ENCODE assay signal across 8 mouse cellular contexts in genomic region chr5:142424627-142425349, GRCm38 (mm10). TPM values are rescaled to one million over a fixed set of nuclear protein-coding genes. Genes with fewer than 3 reads are reported as not detected.
DNase-seq lines count a peak whose midpoint lies in the region; ATAC-seq and TF ChIP-seq lines count a peak whose summit lies in the region.

No protein-coding gene starts in this region.

- peak overlapping the region; percentile 91 for H3K27ac ChIP-seq in brown adipose tissue, adult 24 weeks (replicated peaks; ENCODE audit: low read depth, low read length)
- H3K27ac ChIP-seq in forebrain, postnatal 0 days (ENCODE audit: low read depth, low read length), result peak overlapping the region; percentile 9; the same call in 1 of the 2 replicates
- H3K27ac ChIP-seq in hindbrain, embryonic 11.5 days (ENCODE audit: low read depth, low read length), result peak overlapping the region; percentile 14; the same call in 1 of the 2 replicates
- peak overlapping the region; percentile 75 for H3K27ac ChIP-seq in limb, embryonic 14.5 days (replicated peaks; ENCODE audit: low read depth, low read length)
- peak overlapping the region; percentile 56; the same call in 1 of the 2 replicates for H3K27ac ChIP-seq in midbrain, embryonic 13.5 days

- WGBS in forebrain, postnatal 0 days, result 59% methylated on average over 13 of the region's 13 CpGs
- WGBS in hindbrain, embryonic 11.5 days, result 78% methylated on average over 13 of the region's 13 CpGs
- WGBS in limb, embryonic 14.5 days, result 61% methylated on average over 13 of the region's 13 CpGs
- WGBS in midbrain, embryonic 13.5 days, result 84% methylated on average over 13 of the region's 13 CpGs

- peaks cover 39% of the 10 kb centered on the region for H3K4me1 ChIP-seq in G1E (ENCODE audit: insufficient read depth, low read depth, low read length)
- peaks cover 45% of the 10 kb centered on the region for H3K4me1 ChIP-seq in brown adipose tissue, adult 24 weeks (ENCODE audit: control insufficient read depth, insufficient read depth, insufficient read length, low read length)
- H3K4me1 ChIP-seq in forebrain, postnatal 0 days (ENCODE audit: insufficient read depth), result peaks cover 9% of the 10 kb centered on the region; the same call in 1 of the 2 replicates
- H3K4me1 ChIP-seq in hindbrain, embryonic 11.5 days (replicated peaks; ENCODE audit: control insufficient read depth, insufficient read depth, low read length), result no peaks in the 10 kb centered on the region
- H3K4me1 ChIP-seq in limb, embryonic 14.5 days (ENCODE audit: control insufficient read depth, insufficient read depth, low read length), result peaks cover 10% of the 10 kb centered on the region; the same call in 1 of the 2 replicates
- peaks cover 57% of the 10 kb centered on the region for H3K4me1 ChIP-seq in midbrain, embryonic 13.5 days (replicated peaks)

- peak; percentile 42; the same call in 1 of the 2 replicates for ATAC-seq in G1E (ENCODE audit: extremely low read depth, insufficient number of reproducible peaks, low FRiP score, poor library complexity, severe bottlenecking)
- ATAC-seq in forebrain, postnatal 0 days, result peak; percentile 66
- ATAC-seq in hindbrain, embryonic 11.5 days (ENCODE audit: low FRiP score), result no peak
- no peak for ATAC-seq in limb, embryonic 14.5 days (ENCODE audit: low FRiP score, low read depth)
- no peak for ATAC-seq in midbrain, embryonic 13.5 days

- H3K9ac ChIP-seq in forebrain, postnatal 0 days, result no peak overlapping the region
- H3K9ac ChIP-seq in hindbrain, embryonic 11.5 days (ENCODE audit: low read depth, low read length), result no peak overlapping the region
- peak overlapping the region; percentile 36 for H3K9ac ChIP-seq in limb, embryonic 14.5 days (ENCODE audit: low read depth, low read length, severe bottlenecking)
- 0 out of 2 replicates have a peak overlapping the region, but pooled peaks have one; percentile 14 for H3K9ac ChIP-seq in midbrain, embryonic 13.5 days (replicated peaks)

- TF ChIP-seq CTCF in G1E (IDR thresholded peaks at IDR 0.05; ENCODE audit: low read depth, low read length), result no peak
- TF ChIP-seq CTCF in forebrain, postnatal 0 days (IDR thresholded peaks at IDR 0.05; ENCODE audit: low read depth), result no peak

- peaks cover 89% of the 10 kb centered on the region for H3K36me3 ChIP-seq in G1E (replicated peaks)
- H3K36me3 ChIP-seq in forebrain, postnatal 0 days (ENCODE audit: insufficient read depth), result peaks cover 5% of the 10 kb centered on the region; the same call in 1 of the 2 replicates
- no peaks in the 10 kb centered on the region for H3K36me3 ChIP-seq in hindbrain, embryonic 11.5 days (ENCODE audit: control insufficient read depth, insufficient read depth, low read length)
- peaks cover 27% of the 10 kb centered on the region for H3K36me3 ChIP-seq in limb, embryonic 14.5 days (ENCODE audit: control insufficient read depth, insufficient read depth, low read length)
- peaks cover 17% of the 10 kb centered on the region for H3K36me3 ChIP-seq in midbrain, embryonic 13.5 days

- H3K4me2 ChIP-seq in forebrain, postnatal 0 days (ENCODE audit: low read depth), result no peak overlapping the region
- no peak overlapping the region for H3K4me2 ChIP-seq in hindbrain, embryonic 11.5 days (replicated peaks; ENCODE audit: low read depth, low read length)
- H3K4me2 ChIP-seq in limb, embryonic 14.5 days (replicated peaks; ENCODE audit: low read depth, low read length, severe bottlenecking), result no peak overlapping the region
- no peak overlapping the region for H3K4me2 ChIP-seq in midbrain, embryonic 13.5 days (replicated peaks)

- no peaks in the 10 kb centered on the region for H3K27me3 ChIP-seq in G1E (ENCODE audit: insufficient read depth, low read length)
- no peaks in the 10 kb centered on the region for H3K27me3 ChIP-seq in forebrain, postnatal 0 days (ENCODE audit: insufficient read depth, low read length)
- H3K27me3 ChIP-seq in hindbrain, embryonic 11.5 days (ENCODE audit: control insufficient read depth, insufficient read depth, low read length), result no peaks in the 10 kb centered on the region
- no peaks in the 10 kb centered on the region for H3K27me3 ChIP-seq in limb, embryonic 14.5 days (ENCODE audit: control insufficient read depth, insufficient read depth, low read length)
- no peaks in the 10 kb centered on the region for H3K27me3 ChIP-seq in midbrain, embryonic 13.5 days

- no peak overlapping the region for H3K4me3 ChIP-seq in G1E (ENCODE audit: low read depth, low read length)
- peak overlapping the region; percentile 6; the same call in 1 of the 2 replicates for H3K4me3 ChIP-seq in brown adipose tissue, adult 24 weeks (ENCODE audit: insufficient read depth, low read depth, low read length)
- H3K4me3 ChIP-seq in forebrain, postnatal 0 days (ENCODE audit: low read depth, low read length), result no peak overlapping the region
- H3K4me3 ChIP-seq in hindbrain, embryonic 11.5 days (ENCODE audit: low read depth, low read length), result no peak overlapping the region
- H3K4me3 ChIP-seq in limb, embryonic 14.5 days (replicated peaks; ENCODE audit: low read length), result no peak overlapping the region
- H3K4me3 ChIP-seq in midbrain, embryonic 13.5 days (replicated peaks), result no peak overlapping the region

- no peaks in the 10 kb centered on the region for H3K9me3 ChIP-seq in G1E (replicated peaks)
- no peaks in the 10 kb centered on the region for H3K9me3 ChIP-seq in forebrain, postnatal 0 days (ENCODE audit: low read length)
- H3K9me3 ChIP-seq in hindbrain, embryonic 11.5 days (ENCODE audit: control insufficient read depth, low read length), result no peaks in the 10 kb centered on the region
- H3K9me3 ChIP-seq in limb, embryonic 14.5 days (ENCODE audit: control insufficient read depth, low read length), result no peaks in the 10 kb centered on the region
- no peaks in the 10 kb centered on the region for H3K9me3 ChIP-seq in midbrain, embryonic 13.5 days

- TF ChIP-seq POLR2A in limb, embryonic 14.5 days (IDR thresholded peaks at IDR 0.05; ENCODE audit: borderline replicate concordance, extremely low read depth, insufficient read depth, insufficient read length), result no peak

- no peak for DNase-seq in G1E (ENCODE audit: low spot score)
- no peak for DNase-seq in forebrain, postnatal 0 days
- DNase-seq in hindbrain, embryonic 11.5 days (ENCODE audit: low spot score), result no peak
- DNase-seq in limb, embryonic 14.5 days (ENCODE audit: low spot score), result peak; percentile 42
- no peak for DNase-seq in c-Kit-positive CD71-positive TER-119-positive erythroid progenitor cells, embryonic 14.5 days (ENCODE audit: low spot score)
- DNase-seq in spleen, postnatal 36 days (ENCODE audit: low spot score in 2 of 2), result no peak

RNA-seq across cellular contexts. Expression of gene Foxk1, which starts 23.5 kb away (rescaled TPM):
- total RNA-seq in G1E (2014; fragmentation: Nextera tagmentation), result 26.9 and 29.5 TPM in 2 replicates
- total RNA-seq in G1E (2017), result 4.9 and 5.5 TPM in 2 replicates
- polyA plus RNA-seq in G1E (2012), result 39.3 and 42.7 TPM in 2 replicates
- polyA plus RNA-seq in brown adipose tissue, adult 24 weeks (2012; ENCODE audit: insufficient read depth, insufficient read length, missing spikeins), result 7.1 and 8.0 TPM in 2 replicates
- 13.8 and 19.0 TPM in 2 replicates for total RNA-seq in forebrain, postnatal 0 days (2014; rRNA removed)
- polyA plus RNA-seq in forebrain, postnatal 0 days (2015; fragmentation: Nextera tagmentation; extraction: Ambion mirVana), result 3.2 and 5.0 TPM in 2 replicates
- polyA plus RNA-seq in hindbrain, embryonic 11.5 days (2014; fragmentation: Nextera tagmentation; extraction: Ambion mirVana), result 4.0 and 4.1 TPM in 2 replicates
- 18.6 and 22.1 TPM in 2 replicates for polyA plus RNA-seq in limb, embryonic 14.5 days (2012; rRNA removed)
- 6.0 and 6.7 TPM in 2 replicates for polyA plus RNA-seq in limb, embryonic 14.5 days (2014; fragmentation: Nextera tagmentation; extraction: Ambion mirVana)
- 4.8 and 5.1 TPM in 2 replicates for polyA plus RNA-seq in midbrain, embryonic 13.5 days (2015; fragmentation: Nextera tagmentation; extraction: Ambion mirVana)

RNA-seq across cellular contexts. Expression of gene Ap5z1, which starts 39.0 kb away (rescaled TPM):
- total RNA-seq in G1E (2014; fragmentation: Nextera tagmentation), result 14.1 and 14.6 TPM in 2 replicates
- 11.5 and 14.0 TPM in 2 replicates for total RNA-seq in G1E (2017)
- 32.0 and 37.7 TPM in 2 replicates for polyA plus RNA-seq in G1E (2012)
- polyA plus RNA-seq in brown adipose tissue, adult 24 weeks (2012; ENCODE audit: insufficient read depth, insufficient read length, missing spikeins), result 3.4 and 5.6 TPM in 2 replicates
- 13.5 and 16.7 TPM in 2 replicates for total RNA-seq in forebrain, postnatal 0 days (2014; rRNA removed)
- 6.4 and 7.8 TPM in 2 replicates for polyA plus RNA-seq in forebrain, postnatal 0 days (2015; fragmentation: Nextera tagmentation; extraction: Ambion mirVana)
- 9.2 and 9.6 TPM in 2 replicates for polyA plus RNA-seq in hindbrain, embryonic 11.5 days (2014; fragmentation: Nextera tagmentation; extraction: Ambion mirVana)
- polyA plus RNA-seq in limb, embryonic 14.5 days (2012; rRNA removed), result 23.2 and 28.5 TPM in 2 replicates
- 8.8 and 9.6 TPM in 2 replicates for polyA plus RNA-seq in limb, embryonic 14.5 days (2014; fragmentation: Nextera tagmentation; extraction: Ambion mirVana)
- polyA plus RNA-seq in midbrain, embryonic 13.5 days (2015; fragmentation: Nextera tagmentation; extraction: Ambion mirVana), result 14.3 and 14.8 TPM in 2 replicates

Comparison
In these comparisons a context has a peak if more than half of its experiments do, and no peak if none do; other contexts are left out.
1. ATAC-seq: peak in G1E (single experiment) and forebrain, postnatal 0 days (single experiment); none in hindbrain, embryonic 11.5 days (single experiment), limb, embryonic 14.5 days (single experiment) and midbrain, embryonic 13.5 days (single experiment).
2. H3K27ac ChIP-seq: peak in every context shown above with its lines; median percentile 91 in brown adipose tissue, adult 24 weeks; 75 in limb, embryonic 14.5 days; 56 in midbrain, embryonic 13.5 days; 14 in hindbrain, embryonic 11.5 days; 9 in forebrain, postnatal 0 days.
3. H3K9ac ChIP-seq: peak in limb, embryonic 14.5 days (single experiment) and midbrain, embryonic 13.5 days (single experiment); none in forebrain, postnatal 0 days (single experiment) and hindbrain, embryonic 11.5 days (single experiment).